Mouse (Mus musculus) hindbrain, embryonic 16.5 days (tissue): ENCODE measurements around the gene 6330409D20Rik. TPM values are rescaled to one million over a fixed set of nuclear protein-coding genes. Genes with fewer than 3 reads are reported as not detected.
A peak's percentile ranks its signal among the peaks of the same experiment; 100 is the strongest.

ENCODE experiments used
- ATAC-seq: fragments of 200-750 bp; cut with Nextera tagmentation; 2 replicates; pipeline ENCODE4 v1.8.0; 2017; ENCODE audit warnings: moderate TSS enrichment, moderate library complexity
- H3K27ac ChIP-seq: fragments of 300-500 bp; sonication (generic); 2 replicates; pipeline ENCODE4 v1.5.1; 2014; ENCODE audit warnings: low read depth, mild to moderate bottlenecking, control low read depth, low read length, moderate library complexity
- H3K27me3 ChIP-seq: fragments of 300-500 bp; sonication (generic); replicated peaks from 2 replicates; pipeline ENCODE4 v1.6.1; 2014; ENCODE audit warnings: low read length; ENCODE audit not compliant: control insufficient read depth, insufficient read depth
- H3K36me3 ChIP-seq: fragments of 300-500 bp; sonication (generic); 2 replicates; pipeline ENCODE4 v1.6.1; 2014; ENCODE audit warnings: mild to moderate bottlenecking, low read length, moderate library complexity, mixed read lengths; ENCODE audit not compliant: control insufficient read depth, insufficient read depth
- H3K4me1 ChIP-seq: fragments of 300-500 bp; sonication (generic); 2 replicates; pipeline ENCODE4 v1.6.1; 2014; ENCODE audit warnings: low read depth, low read length; ENCODE audit not compliant: control insufficient read depth, insufficient read depth
- H3K4me2 ChIP-seq: fragments of 300-500 bp; sonication (generic); 2 replicates; pipeline ENCODE4 v1.6.1; 2014; ENCODE audit warnings: mild to moderate bottlenecking, low read length, control low read depth, moderate library complexity
- H3K4me3 ChIP-seq: fragments of 300-500 bp; sonication (generic); 2 replicates; pipeline ENCODE4 v1.5.1; 2014; ENCODE audit warnings: mild to moderate bottlenecking, low read length, control low read depth, moderate library complexity
- H3K9ac ChIP-seq: fragments of 300-500 bp; sonication (generic); 2 replicates; pipeline ENCODE4 v1.6.1; 2014; ENCODE audit warnings: low read depth, mild to moderate bottlenecking, control low read depth, low read length, moderate library complexity
- H3K9me3 ChIP-seq: fragments of 300-500 bp; sonication (generic); 2 replicates; pipeline ENCODE4 v1.6.1; 2014; ENCODE audit warnings: mild to moderate bottlenecking, low read length, moderate library complexity; ENCODE audit not compliant: control insufficient read depth
- WGBS: fragments of 180-500 bp; shearing (Covaris S2); extraction: QIAGEN DNeasy Blood & Tissue Kit; methylation state at CpG from one replicate; pipeline ENCODE4 v1.1.7; 2014; 5-methylcytosine and 5-hydroxymethylcytosine counted together
- polyA plus RNA-seq: library from polyadenylated mRNA; unstranded; fragments of >200 nt; fragmentation: Nextera tagmentation; extraction: Ambion mirVana; gene quantifications from 2 replicates; pipeline ENCODE4 v1.2.1, GENCODE M21; 2015

6330409D20Rik gene
- polyA plus RNA-seq, 1 experiment from 2014 or later: 2.6 TPM

DNA sequence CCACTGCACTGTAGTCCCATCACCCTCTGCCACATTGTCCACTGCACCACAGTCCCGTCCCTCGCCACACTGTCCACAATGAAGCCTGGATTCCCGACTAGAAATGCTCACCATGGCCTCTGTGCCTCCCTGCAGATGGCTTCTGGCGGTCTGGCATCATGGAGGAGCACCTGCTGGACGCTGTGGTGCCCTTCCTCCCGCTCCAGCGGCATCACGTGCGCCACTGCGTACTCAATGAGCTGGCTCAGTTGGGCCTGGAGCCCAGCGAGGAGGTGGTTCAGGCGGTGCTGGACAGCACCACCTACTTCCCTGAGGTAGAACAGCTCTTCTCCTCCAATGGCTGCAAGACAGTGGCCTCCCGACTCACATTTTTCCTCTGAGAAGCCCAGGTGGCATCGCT, 20.5 kb upstream of the 6330409D20Rik start:
- Histone ChIP-seq H3K36me3 (peaks cover 18% of the 10 kb centered on the region), H3K27ac (no peak overlapping the region), H3K4me3 (no peak overlapping the region), H3K9ac (no peak overlapping the region), H3K9me3 (no peaks in the 10 kb centered on the region), H3K4me1 (peaks cover 8% of the 10 kb centered on the region), H3K27me3 (no peaks in the 10 kb centered on the region), H3K4me2 (no peak overlapping the region)
- ATAC-seq: no peak
- WGBS: 87% methylated on average over 14 of the region's 14 CpGs

DNA sequence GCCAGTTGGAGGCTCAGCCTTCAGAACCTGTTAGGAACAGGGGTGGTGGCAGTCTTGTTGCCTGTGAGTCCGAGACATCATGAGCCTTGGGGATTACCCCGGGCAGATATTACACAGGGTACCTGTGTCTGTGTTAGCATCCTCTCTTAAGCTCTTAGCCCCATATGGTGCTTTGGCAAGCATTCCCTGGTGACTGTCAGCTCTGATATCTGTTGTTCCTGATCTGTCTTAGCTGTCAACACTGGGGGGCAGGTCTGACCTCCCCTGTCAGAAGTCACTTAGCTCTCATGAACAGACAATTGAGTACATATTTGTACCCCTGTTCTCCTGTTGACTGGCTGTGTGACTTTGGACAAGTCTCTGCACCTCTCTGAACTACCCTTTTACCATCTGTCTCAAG, 18.2 kb upstream of the 6330409D20Rik start:
- H3K4me2 ChIP-seq: no peak overlapping the region
- H3K36me3 ChIP-seq: peaks cover 29% of the 10 kb centered on the region
- no peak for ATAC-seq
- H3K27me3 ChIP-seq: no peaks in the 10 kb centered on the region
- H3K9ac ChIP-seq: no peak overlapping the region
- no peaks in the 10 kb centered on the region for H3K9me3 ChIP-seq
- 75% methylated on average over 2 of the region's 2 CpGs for WGBS
- peaks cover 8% of the 10 kb centered on the region for H3K4me1 ChIP-seq
- H3K4me3 ChIP-seq: no peak overlapping the region
- H3K27ac ChIP-seq: no peak overlapping the region

DNA sequence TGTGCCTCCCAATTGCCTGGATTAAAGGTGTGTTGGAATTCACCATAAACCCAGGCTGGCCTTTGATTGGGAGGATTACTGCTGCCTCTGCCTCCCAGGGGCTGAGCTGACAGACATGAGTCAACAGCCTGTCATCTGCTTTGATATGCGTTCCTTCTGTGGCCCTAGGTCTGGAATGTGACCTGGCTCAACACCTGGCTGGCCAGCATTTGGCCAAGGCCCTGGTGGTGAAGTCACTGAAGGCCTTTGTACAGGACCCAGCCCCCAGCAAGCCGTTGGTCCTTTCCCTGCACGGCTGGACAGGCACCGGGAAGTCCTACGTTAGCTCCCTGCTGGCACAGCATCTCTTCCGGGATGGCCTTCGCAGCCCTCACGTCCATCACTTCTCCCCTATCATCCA, 17.7 kb upstream of the 6330409D20Rik start:
- Histone ChIP-seq H3K36me3 (peaks cover 29% of the 10 kb centered on the region), H3K27me3 (no peaks in the 10 kb centered on the region), H3K4me3 (no peak overlapping the region; the same call in 1 of the 2 replicates), H3K9me3 (no peaks in the 10 kb centered on the region), H3K4me2 (peak overlapping the region; percentile 61), H3K27ac (no peak overlapping the region), H3K4me1 (peaks cover 8% of the 10 kb centered on the region), H3K9ac (peak overlapping the region; percentile 27; the same call in 1 of the 2 replicates)
- no peak for ATAC-seq
- WGBS: 73% methylated on average over 8 of the region's 8 CpGs

DNA sequence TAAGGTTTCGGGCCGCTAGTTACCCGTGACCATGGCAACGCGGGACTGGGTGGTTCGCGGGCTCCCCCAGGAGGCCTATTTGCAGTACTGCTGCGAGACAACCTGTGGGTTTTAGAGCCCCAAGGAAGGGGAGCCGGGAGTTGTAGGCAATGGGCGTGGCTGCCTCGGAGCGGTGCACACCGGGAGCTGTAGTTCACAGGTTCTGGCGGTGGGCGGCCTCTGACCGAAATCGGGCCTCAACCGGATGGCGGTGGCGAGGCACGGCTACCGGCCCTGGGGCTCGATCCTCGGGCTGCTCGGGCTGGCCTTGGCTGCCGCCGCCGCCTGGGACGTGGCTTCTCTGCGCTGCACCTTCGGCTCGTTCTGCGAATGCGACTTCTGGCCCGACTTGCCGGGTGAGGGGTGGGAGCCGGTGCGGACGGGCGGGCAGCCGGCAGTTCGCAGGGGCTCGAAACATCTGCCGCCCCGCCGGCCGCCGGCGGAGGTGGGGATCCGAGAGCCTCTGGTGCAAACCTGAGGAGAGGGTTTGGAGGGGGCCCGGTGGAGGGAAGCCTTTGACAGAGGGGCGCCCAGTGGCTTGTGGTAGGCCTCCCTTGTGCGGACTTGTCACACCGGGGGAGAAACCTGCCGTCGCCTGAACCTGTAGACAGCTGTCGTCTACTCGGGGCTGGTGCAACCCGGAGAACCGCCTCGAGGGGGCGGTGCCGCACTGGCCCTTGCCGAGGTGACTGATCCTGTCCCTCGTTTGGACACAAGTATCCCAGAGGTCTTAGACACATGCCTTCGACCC, 16.4 kb upstream of the 6330409D20Rik start, which contains the start of gene Tor2a:
Gene Tor2a (plus strand): TSS at position 179 of the 790 bp plus-strand sequence.
- Histone ChIP-seq H3K9ac (peak within 1 kb of the TSS; percentile 70), H3K4me1 (peaks cover 8% of the 10 kb centered on the region), H3K4me3 (peak within 1 kb of the TSS; percentile 51), H3K9me3 (no peaks in the 10 kb centered on the region), H3K4me2 (peak within 1 kb of the TSS; percentile 61), H3K36me3 (peaks cover 35% of the 10 kb centered on the region), H3K27me3 (no peaks in the 10 kb centered on the region), H3K27ac (peak within 1 kb of the TSS; percentile 80)
- peak; percentile 93 for ATAC-seq
- WGBS: under 1% methylated on average over 60 of the region's 66 CpGs

DNA sequence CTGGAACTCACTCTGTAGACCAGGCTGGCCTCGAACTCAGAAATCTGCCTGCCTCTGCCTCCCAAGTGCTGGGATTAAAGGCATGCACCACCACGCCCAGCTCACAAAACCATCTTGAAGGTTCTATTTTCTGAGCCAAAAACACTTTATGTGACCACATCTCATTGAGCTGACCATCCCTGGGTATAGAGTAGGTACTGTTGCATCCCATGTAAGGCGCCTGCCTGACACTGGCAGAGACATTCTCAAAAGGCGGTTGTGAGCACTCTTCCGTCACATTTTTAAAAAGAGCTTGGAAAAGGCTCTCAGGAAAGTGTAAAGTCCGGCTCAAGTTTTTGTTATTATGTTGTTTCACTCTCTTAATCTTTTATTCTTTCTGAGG, 15.8 kb upstream of the 6330409D20Rik start:
- Histone ChIP-seq H3K9ac (no peak overlapping the region), H3K27me3 (no peaks in the 10 kb centered on the region), H3K9me3 (no peaks in the 10 kb centered on the region), H3K4me1 (peaks cover 8% of the 10 kb centered on the region), H3K27ac (peak overlapping the region; percentile 49; the same call in 1 of the 2 replicates), H3K4me2 (peak overlapping the region; percentile 61), H3K36me3 (peaks cover 32% of the 10 kb centered on the region), H3K4me3 (peak overlapping the region; percentile 51)
- 22% methylated on average over 5 of the region's 6 CpGs for WGBS
- peak; percentile 34; the same call in 1 of the 2 replicates for ATAC-seq

DNA sequence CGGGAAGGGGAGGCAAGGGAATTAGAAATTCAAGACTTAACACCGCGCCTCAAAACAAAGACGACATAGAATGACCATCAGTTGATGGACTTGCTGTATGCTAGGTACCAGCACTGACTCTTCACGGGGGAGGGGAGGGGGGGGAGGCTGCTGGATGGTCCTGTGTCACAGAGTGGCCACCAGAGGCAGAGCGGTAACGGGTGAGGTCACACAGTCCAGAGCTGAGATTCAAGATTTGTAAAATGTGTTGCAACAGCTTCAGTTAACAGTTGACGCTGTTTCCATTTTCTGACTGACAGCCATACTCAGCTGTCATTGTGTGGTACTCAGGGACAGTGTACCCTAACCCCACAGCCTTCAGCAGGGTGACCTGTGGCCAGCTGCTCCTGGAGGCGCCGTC, 11.4 kb upstream of the 6330409D20Rik start:
- no peak for ATAC-seq
- H3K4me1 ChIP-seq: peaks cover 6% of the 10 kb centered on the region
- no peaks in the 10 kb centered on the region for H3K9me3 ChIP-seq
- WGBS: 61% methylated on average over 10 of the region's 10 CpGs
- no peak overlapping the region for H3K4me2 ChIP-seq
- H3K27me3 ChIP-seq: no peaks in the 10 kb centered on the region
- peaks cover 41% of the 10 kb centered on the region for H3K36me3 ChIP-seq
- no peak overlapping the region for H3K9ac ChIP-seq
- no peak overlapping the region for H3K4me3 ChIP-seq
- no peak overlapping the region for H3K27ac ChIP-seq

DNA sequence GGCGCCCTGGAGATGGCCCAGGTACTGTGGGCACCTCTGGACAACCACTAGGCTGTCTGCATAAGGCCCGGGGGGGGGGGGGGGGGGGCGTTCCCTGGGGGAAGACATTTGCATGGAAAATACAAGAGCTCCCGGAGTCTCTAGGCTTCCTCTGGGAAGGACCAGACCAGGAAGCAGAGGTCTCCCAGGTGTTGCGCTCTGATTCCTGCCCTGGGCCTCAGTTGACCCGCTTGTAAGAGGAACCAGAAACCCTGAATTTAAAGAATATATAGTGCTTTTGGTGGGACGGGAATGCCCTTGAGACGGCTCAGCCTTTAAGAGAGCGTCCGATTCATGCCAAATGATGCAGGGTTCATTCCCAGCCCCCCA, 10.8 kb upstream of the 6330409D20Rik start:
- no peaks in the 10 kb centered on the region for H3K9me3 ChIP-seq
- ATAC-seq: no peak
- H3K4me2 ChIP-seq: peak overlapping the region; percentile 54
- H3K27me3 ChIP-seq: no peaks in the 10 kb centered on the region
- H3K9ac ChIP-seq: no peak overlapping the region
- peak overlapping the region; percentile 28 for H3K4me3 ChIP-seq
- peaks cover 46% of the 10 kb centered on the region for H3K36me3 ChIP-seq
- H3K4me1 ChIP-seq: peaks cover 6% of the 10 kb centered on the region
- no peak overlapping the region; the same call in 1 of the 2 replicates for H3K27ac ChIP-seq
- WGBS: 25% methylated on average over 9 of the region's 10 CpGs

DNA sequence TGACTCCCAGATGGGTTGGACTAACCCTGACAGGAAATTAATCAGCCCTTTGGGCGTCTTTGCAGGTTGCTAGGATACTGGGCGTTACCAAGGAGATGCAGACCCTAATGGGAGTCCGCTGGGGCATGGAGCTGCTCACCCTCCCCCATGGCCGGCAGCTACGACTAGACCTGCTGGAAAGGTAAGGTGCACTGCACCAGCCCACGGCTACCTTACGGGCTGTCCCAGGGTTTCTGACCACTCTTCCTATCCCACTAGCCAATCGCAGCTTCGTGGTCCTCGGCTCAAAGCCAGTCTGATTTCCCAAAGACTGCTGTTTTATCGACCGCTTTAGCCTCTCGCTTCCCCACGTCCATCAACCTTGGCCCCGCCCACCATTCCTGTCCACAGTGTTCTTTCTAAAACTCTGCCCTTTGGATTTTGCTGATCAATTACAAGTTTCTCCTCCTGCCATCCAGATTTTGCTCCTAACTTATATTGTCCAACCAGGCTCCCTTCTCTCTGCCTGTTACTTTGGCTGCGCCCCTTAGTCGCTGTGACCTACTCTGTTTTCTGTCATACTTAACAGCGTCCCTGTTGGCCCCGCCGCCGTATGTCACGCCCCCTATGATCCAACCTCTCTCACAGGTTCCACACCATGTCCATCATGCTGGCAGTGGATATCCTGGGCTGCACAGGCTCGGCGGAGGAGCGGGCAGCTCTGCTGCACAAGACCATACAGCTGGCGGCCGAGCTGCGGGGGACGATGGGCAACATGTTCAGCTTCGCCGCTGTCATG, 10.3 kb upstream of the 6330409D20Rik start:
- Histone ChIP-seq H3K4me3 (peak overlapping the region; percentile 28), H3K4me2 (peak overlapping the region; percentile 54), H3K9ac (peak overlapping the region; percentile 38; the same call in 1 of the 2 replicates), H3K9me3 (no peaks in the 10 kb centered on the region), H3K36me3 (peaks cover 51% of the 10 kb centered on the region), H3K27ac (peak overlapping the region; percentile 20; the same call in 1 of the 2 replicates), H3K4me1 (peaks cover 6% of the 10 kb centered on the region), H3K27me3 (no peaks in the 10 kb centered on the region)
- WGBS: 11% methylated on average over 30 of the region's 31 CpGs
- peak; percentile 64 for ATAC-seq

DNA sequence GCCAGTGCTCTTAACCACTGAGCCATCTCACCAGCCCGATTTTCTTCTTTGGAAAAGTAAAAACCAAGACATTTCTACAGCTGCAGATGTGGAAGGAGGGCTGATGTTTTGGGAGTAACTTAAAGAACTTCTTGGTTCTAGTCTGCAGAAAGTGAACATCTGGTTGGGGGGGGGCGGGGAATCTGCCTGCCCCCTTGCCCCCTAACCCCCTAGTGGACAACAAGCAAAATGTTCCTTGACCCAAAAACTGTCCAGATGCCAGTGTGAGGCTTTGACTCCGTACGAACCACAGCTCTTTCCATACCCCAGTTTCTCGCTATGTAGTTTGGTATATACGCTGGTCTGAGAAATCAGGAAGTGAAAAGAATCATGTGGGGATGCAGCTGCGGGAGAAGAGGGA, 9.4 kb upstream of the 6330409D20Rik start:
- H3K4me1 ChIP-seq: peaks cover 6% of the 10 kb centered on the region
- ATAC-seq: no peak
- no peaks in the 10 kb centered on the region for H3K27me3 ChIP-seq
- no peaks in the 10 kb centered on the region for H3K9me3 ChIP-seq
- H3K4me3 ChIP-seq: no peak overlapping the region
- no peak overlapping the region for H3K9ac ChIP-seq
- H3K4me2 ChIP-seq: no peak overlapping the region
- WGBS: 67% methylated on average over 7 of the region's 7 CpGs
- peaks cover 58% of the 10 kb centered on the region for H3K36me3 ChIP-seq
- H3K27ac ChIP-seq: no peak overlapping the region
